Comparison of ENCODE assay signal across 8 mouse cellular contexts in the genomic region with DNA sequence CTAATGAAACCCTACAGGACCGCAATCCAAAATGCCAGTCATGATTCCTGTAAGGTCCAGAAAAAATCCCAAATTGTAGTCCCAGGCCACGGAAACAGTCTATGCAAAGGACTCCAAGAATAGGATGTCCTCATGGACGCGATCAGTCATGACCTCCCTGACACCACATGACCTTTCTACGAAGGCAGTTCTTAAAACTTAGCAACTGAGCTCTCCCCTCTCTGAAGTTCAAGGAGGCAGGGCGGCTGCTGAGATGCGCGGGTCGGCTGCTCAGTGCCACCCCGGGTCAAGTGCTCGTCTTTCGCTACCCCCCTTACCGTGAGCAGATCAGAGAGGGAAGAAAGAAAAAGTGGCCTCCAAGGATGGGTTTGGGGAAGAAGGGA. TPM values are rescaled to one million over a fixed set of nuclear protein-coding genes. Genes with fewer than 3 reads are reported as not detected.
DNase-seq lines count a peak whose midpoint lies in the region; ATAC-seq and TF ChIP-seq lines count a peak whose summit lies in the region.

No protein-coding gene starts in this region.

- H3K27me3 ChIP-seq in cerebellum, adult 2 months (ENCODE audit: control insufficient read depth, insufficient read depth, low read length) = no peaks in the 10 kb centered on the region
- no peaks in the 10 kb centered on the region for H3K27me3 ChIP-seq in thymus, adult 2 months (ENCODE audit: control insufficient read depth, insufficient read depth, low read length)
- no peaks in the 10 kb centered on the region for H3K27me3 ChIP-seq in liver, embryonic 11.5 days (replicated peaks; ENCODE audit: control insufficient read depth, insufficient read depth, low read length)
- no peaks in the 10 kb centered on the region for H3K27me3 ChIP-seq in stomach, embryonic 15.5 days (replicated peaks)

- H3K4me1 ChIP-seq in cerebellum, adult 2 months (ENCODE audit: control insufficient read depth, insufficient read depth, low read length) = no peaks in the 10 kb centered on the region
- peaks cover 3% of the 10 kb centered on the region for H3K4me1 ChIP-seq in thymus, adult 2 months (replicated peaks; ENCODE audit: control insufficient read depth, insufficient read depth, low read length)
- H3K4me1 ChIP-seq in liver, embryonic 11.5 days (replicated peaks; ENCODE audit: control insufficient read depth, insufficient read depth, low read length) = peaks cover 20% of the 10 kb centered on the region
- peaks cover 17% of the 10 kb centered on the region; the same call in 1 of the 2 replicates for H3K4me1 ChIP-seq in stomach, embryonic 15.5 days

- H3K9ac ChIP-seq in liver, embryonic 11.5 days (ENCODE audit: low read depth, low read length) = peak overlapping the region; percentile 93
- peak overlapping the region; percentile 76 for H3K9ac ChIP-seq in stomach, embryonic 15.5 days

- ATAC-seq in liver, embryonic 11.5 days (replicated peaks; ENCODE audit: low FRiP score) = peak; percentile 54
- ATAC-seq in stomach, embryonic 15.5 days (ENCODE audit: insufficient read depth, low FRiP score, low read depth) = peak; percentile 36

- DNase-seq in cerebellum, adult 2 months = no peak
- no peak for DNase-seq in cerebellum, postnatal 4 days (ENCODE audit: low spot score in 2 of 2)
- DNase-seq in thymus, adult 2 months = no peak
- no peak for DNase-seq in thymus, postnatal 36 days
- DNase-seq in liver, embryonic 11.5 days (ENCODE audit: low spot score) = no peak
- DNase-seq in gastrocnemius, adult 18-20 months (ENCODE audit: low spot score) = no peak
- DNase-seq in kidney, postnatal 25 days = no peak

- H3K4me3 ChIP-seq in cerebellum, adult 2 months (replicated peaks; ENCODE audit: insufficient read depth, low read depth, low read length) = peak overlapping the region; percentile 78
- peak overlapping the region; percentile 85 for H3K4me3 ChIP-seq in thymus, adult 2 months (ENCODE audit: control insufficient read depth, insufficient read depth, low read length)
- peak overlapping the region; percentile 73 for H3K4me3 ChIP-seq in liver, embryonic 11.5 days (ENCODE audit: low read depth, low read length)
- H3K4me3 ChIP-seq in stomach, embryonic 15.5 days (replicated peaks) = peak overlapping the region; percentile 68

- no peak for TF ChIP-seq CTCF in cerebellum, adult 2 months (IDR thresholded peaks at IDR 0.05; ENCODE audit: borderline replicate concordance, insufficient read depth, low read depth, low read length)
- no peak for TF ChIP-seq CTCF in thymus, adult 2 months (IDR thresholded peaks at IDR 0.05; ENCODE audit: borderline replicate concordance, control insufficient read depth, extremely low read depth, insufficient read depth, low read length, poor library complexity)

- H3K36me3 ChIP-seq in thymus, adult 2 months (ENCODE audit: control insufficient read depth, insufficient read depth, low read length) = no peaks in the 10 kb centered on the region; the same call in 1 of the 2 replicates
- H3K36me3 ChIP-seq in liver, embryonic 11.5 days (ENCODE audit: control insufficient read depth, insufficient read depth, low read length) = no peaks in the 10 kb centered on the region
- no peaks in the 10 kb centered on the region for H3K36me3 ChIP-seq in stomach, embryonic 15.5 days

- H3K4me2 ChIP-seq in liver, embryonic 11.5 days = peak overlapping the region; percentile 78
- peak overlapping the region; percentile 62 for H3K4me2 ChIP-seq in stomach, embryonic 15.5 days

- 0% methylated on average over 13 of the region's 13 CpGs for WGBS in cerebellum, adult 2 months
- 1% methylated on average over 13 of the region's 13 CpGs for WGBS in thymus, adult 2 months
- under 1% methylated on average over 13 of the region's 13 CpGs for WGBS in liver, embryonic 11.5 days
- under 1% methylated on average over 11 of the region's 13 CpGs for WGBS in stomach, embryonic 15.5 days

- no peak for TF ChIP-seq POLR2A in cerebellum, adult 2 months (IDR thresholded peaks at IDR 0.05; ENCODE audit: borderline replicate concordance, insufficient read depth, low read length)
- no peak for TF ChIP-seq POLR2A in thymus, adult 2 months (IDR thresholded peaks at IDR 0.05; ENCODE audit: control insufficient read depth, extremely low read depth, insufficient read depth, low read length, poor library complexity)

- no peaks in the 10 kb centered on the region for H3K9me3 ChIP-seq in liver, embryonic 11.5 days (ENCODE audit: control insufficient read depth, low read length)
- H3K9me3 ChIP-seq in stomach, embryonic 15.5 days = no peaks in the 10 kb centered on the region

- H3K27ac ChIP-seq in cerebellum, adult 2 months (ENCODE audit: insufficient read depth, low read length) = peak overlapping the region; percentile 96
- peak overlapping the region; percentile 97 for H3K27ac ChIP-seq in thymus, adult 2 months (ENCODE audit: control insufficient read depth, insufficient read depth, low read length)
- H3K27ac ChIP-seq in liver, embryonic 11.5 days (ENCODE audit: low read depth, low read length) = peak overlapping the region; percentile 98
- peak overlapping the region; percentile 96 for H3K27ac ChIP-seq in stomach, embryonic 15.5 days

RNA-seq across cellular contexts. Expression of a gene that starts 0.4 kb away (rescaled TPM):
- polyA plus RNA-seq in cerebellum, adult 2 months (2012; rRNA removed) = 29.8 and 31.8 TPM in 2 replicates
- 46.2 and 51.7 TPM in 2 replicates for polyA plus RNA-seq in thymus, adult 2 months (2012; rRNA removed)
- polyA plus RNA-seq in liver, embryonic 11.5 days (2014; fragmentation: Nextera tagmentation; extraction: Ambion mirVana) = 53.2 and 62.3 TPM in 2 replicates
- 32.0 and 37.0 TPM in 2 replicates for polyA plus RNA-seq in stomach, embryonic 15.5 days (2015; fragmentation: Nextera tagmentation; extraction: Ambion mirVana)
- total RNA-seq in gastrocnemius, adult 18-20 months (2021) = 10 to 100 TPM; 27.4 to 30.9 TPM

RNA-seq across cellular contexts. Expression of a gene that starts 0.6 kb away (rescaled TPM):
- 180 and 186 TPM in 2 replicates for polyA plus RNA-seq in cerebellum, adult 2 months (2012; rRNA removed)
- polyA plus RNA-seq in thymus, adult 2 months (2012; rRNA removed) = 107 and 133 TPM in 2 replicates
- 1,278 and 1,318 TPM in 2 replicates for polyA plus RNA-seq in liver, embryonic 11.5 days (2014; fragmentation: Nextera tagmentation; extraction: Ambion mirVana)
- 1,196 and 1,237 TPM in 2 replicates for polyA plus RNA-seq in stomach, embryonic 15.5 days (2015; fragmentation: Nextera tagmentation; extraction: Ambion mirVana)
- total RNA-seq in gastrocnemius, adult 18-20 months (2021) = 100 to 1,000 TPM; 100 to 119 TPM
